Mouse (Mus musculus) left cerebral cortex, adult 8-10 months (tissue): ENCODE data around the gene Gm20390. TPM values are rescaled to one million over a fixed set of nuclear protein-coding genes. Genes with fewer than 3 reads are reported as not detected.

Experiments
- DNase-seq, 2 experiments: peaks; one replicate each; pipeline ENCODE4 v3.0.0; 2022; ENCODE audit warnings: low spot score in 2 of 2
- total RNA-seq, 4 experiments: library from RNA; stranded (reverse); gene quantifications; 2 replicates each; pipeline ENCODE4 v1.2.4; 2022

Gene Gm20390
- total RNA-seq = 100 to 1,000 TPM in 3 of 4 experiments, 10 to 100 TPM in 1; 98.4 to 117 (median 112) TPM

GRCm38 (mm10) chr11:93968005-93968847, at the start of gene Gm20390, which contains the start of gene Nme1:
Gene Gm20390 (minus strand): TSS chr11:93968293.
Gene Nme1 (minus strand): TSS chr11:93968521.
- DNase-seq = peak; percentile 95 to 97

- no peak for DNase-seq
Observed at GRCm38 (mm10) chr11:94003346-94003745, 35.3 kb upstream of the Gm20390 start.

GRCm38 (mm10) chr11:93999276-93999675, 31.2 kb upstream of the Gm20390 start:
- DNase-seq = no peak

GRCm38 (mm10) chr11:93997141-93997775, 29.2 kb upstream of the Gm20390 start:
- DNase-seq = no peak

- peak; percentile 40 to 57 for DNase-seq
Observed at GRCm38 (mm10) chr11:93996306-93997140, 28.4 kb upstream of the Gm20390 start.

- peak; percentile 77 to 93 for DNase-seq
Observed at GRCm38 (mm10) chr11:93995720-93996305, 27.7 kb upstream of the Gm20390 start, which contains the start of gene Spag9. Gene Spag9 (plus strand): TSS chr11:93996091.

GRCm38 (mm10) chr11:93995111-93995719, 27.1 kb upstream of the Gm20390 start:
- DNase-seq = peak; percentile 67 to 89

- DNase-seq = no peak
Observed at GRCm38 (mm10) chr11:93994531-93994930, 26.4 kb upstream of the Gm20390 start.

- DNase-seq = no peak
Observed at GRCm38 (mm10) chr11:93988328-93989062, 20.4 kb upstream of the Gm20390 start.

GRCm38 (mm10) chr11:93987625-93988327, 19.7 kb upstream of the Gm20390 start:
- no peak for DNase-seq

- no peak for DNase-seq
Observed at GRCm38 (mm10) chr11:93987026-93987425, 18.9 kb upstream of the Gm20390 start.

- DNase-seq = no peak
Observed at GRCm38 (mm10) chr11:93986298-93986697, 18.2 kb upstream of the Gm20390 start.

GRCm38 (mm10) chr11:93985265-93985664, 17.2 kb upstream of the Gm20390 start:
- DNase-seq = no peak

GRCm38 (mm10) chr11:93984619-93985018, 16.5 kb upstream of the Gm20390 start:
- DNase-seq = no peak

- no peak for DNase-seq
Observed at GRCm38 (mm10) chr11:93979502-93980049, 11.5 kb upstream of the Gm20390 start.

GRCm38 (mm10) chr11:93972951-93973350, 4.9 kb upstream of the Gm20390 start:
- DNase-seq = no peak

- DNase-seq = no peak
Observed at GRCm38 (mm10) chr11:93969799-93970198, 1.7 kb upstream of the Gm20390 start.

- DNase-seq = no peak
Observed at GRCm38 (mm10) chr11:93969171-93969570, 1.1 kb upstream of the Gm20390 start.

GRCm38 (mm10) chr11:93968848-93969128, 695 bp upstream of the Gm20390 start:
- no peak for DNase-seq
